ENCODE assay signal across 22 mouse cellular contexts in the genomic region with DNA sequence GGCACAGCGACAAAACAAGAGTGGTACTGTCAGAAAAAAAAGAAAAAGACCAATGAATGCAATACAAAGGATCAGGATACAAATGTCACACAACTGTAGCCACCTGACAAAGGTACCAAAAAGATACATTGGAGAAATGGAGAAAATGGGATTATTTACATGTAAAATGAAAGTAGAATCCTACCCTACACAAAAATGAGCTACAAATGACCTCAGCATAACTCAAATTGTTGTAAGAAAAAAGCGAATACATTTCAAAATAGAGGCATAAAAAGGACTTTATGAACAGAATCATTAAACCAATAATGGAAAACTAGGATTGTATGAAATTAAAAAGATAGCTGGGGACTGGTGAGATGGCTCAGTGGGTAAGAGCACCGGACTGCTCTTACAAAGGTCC. TPM values are rescaled to one million over a fixed set of nuclear protein-coding genes. Genes with fewer than 3 reads are reported as not detected.
A peak's percentile ranks its signal among the peaks of the same experiment; 100 is the strongest.
DNase-seq lines count a peak whose midpoint lies in the region; ATAC-seq lines count a peak whose summit lies in the region.
"Had no signal": no experiment of that assay in that cellular context is flagged by ENCODE, and none has a peak within 500 bp of the region (broad histone marks: within the 10 kb centered on the region; RNA-seq: fewer than 3 reads in every experiment).

No protein-coding gene starts in this region.

- WGBS in forebrain, embryonic 11.5 days, result 57% methylated on average over 3 of the region's 3 CpGs
- WGBS in forebrain, embryonic 10.5 days, result 62% methylated on average over 3 of the region's 3 CpGs
- 55% methylated on average over 3 of the region's 3 CpGs for WGBS in limb, embryonic 15.5 days
- 58% methylated on average over 3 of the region's 3 CpGs for WGBS in limb, embryonic 10.5 days
- 65% methylated on average over 3 of the region's 3 CpGs for WGBS in neural tube, embryonic 15.5 days

- H3K9ac ChIP-seq in forebrain, embryonic 11.5 days (ENCODE audit: low read length), result no peak overlapping the region
- no peak overlapping the region for H3K9ac ChIP-seq in limb, embryonic 15.5 days
- H3K9ac ChIP-seq in neural tube, embryonic 15.5 days (replicated peaks), result no peak overlapping the region
- H3K9ac ChIP-seq: embryonic facial prominence, embryonic 13.5 days had no signal

- ATAC-seq in forebrain, embryonic 11.5 days (replicated peaks; ENCODE audit: low FRiP score), result no peak
- no peak for ATAC-seq in limb, embryonic 15.5 days (ENCODE audit: insufficient number of reproducible peaks, low FRiP score, low TSS enrichment, low read depth)
- no peak for ATAC-seq in neural tube, embryonic 15.5 days (ENCODE audit: low FRiP score)

- H3K27me3 ChIP-seq in forebrain, embryonic 11.5 days (ENCODE audit: control insufficient read depth, insufficient read depth, low read length), result no peaks in the 10 kb centered on the region
- no peaks in the 10 kb centered on the region for H3K27me3 ChIP-seq in forebrain, embryonic 10.5 days (ENCODE audit: poor library complexity, severe bottlenecking)
- no peaks in the 10 kb centered on the region for H3K27me3 ChIP-seq in limb, embryonic 15.5 days
- no peaks in the 10 kb centered on the region for H3K27me3 ChIP-seq in limb, embryonic 10.5 days (ENCODE audit: low read depth, poor library complexity, severe bottlenecking)
- H3K27me3 ChIP-seq in neural tube, embryonic 15.5 days (replicated peaks), result no peaks in the 10 kb centered on the region
- H3K27me3 ChIP-seq: embryonic facial prominence, embryonic 13.5 days; Patski had no signal

- no peak overlapping the region for H3K27ac ChIP-seq in forebrain, embryonic 11.5 days (ENCODE audit: low read depth, low read length)
- no peak overlapping the region for H3K27ac ChIP-seq in forebrain, embryonic 10.5 days
- peak overlapping the region; percentile 54; the same call in 1 of the 2 replicates for H3K27ac ChIP-seq in limb, embryonic 15.5 days
- no peak overlapping the region for H3K27ac ChIP-seq in limb, embryonic 10.5 days
- peak overlapping the region; percentile 48; the same call in 1 of the 2 replicates for H3K27ac ChIP-seq in neural tube, embryonic 15.5 days (replicated peaks)
- H3K27ac ChIP-seq: embryonic facial prominence, embryonic 13.5 days; heart, embryonic 10.5 days; hindbrain, postnatal 0 days had no signal

- H3K4me2 ChIP-seq in forebrain, embryonic 11.5 days (ENCODE audit: low read depth, low read length, severe bottlenecking), result no peak overlapping the region
- no peak overlapping the region for H3K4me2 ChIP-seq in limb, embryonic 15.5 days
- H3K4me2 ChIP-seq in neural tube, embryonic 15.5 days, result no peak overlapping the region
- H3K4me2 ChIP-seq: embryonic facial prominence, embryonic 13.5 days had no signal

- H3K4me3 ChIP-seq in forebrain, embryonic 11.5 days (ENCODE audit: low read depth, low read length), result no peak overlapping the region
- H3K4me3 ChIP-seq in forebrain, embryonic 10.5 days, result no peak overlapping the region
- H3K4me3 ChIP-seq in limb, embryonic 15.5 days, result no peak overlapping the region
- no peak overlapping the region for H3K4me3 ChIP-seq in limb, embryonic 10.5 days
- no peak overlapping the region for H3K4me3 ChIP-seq in neural tube, embryonic 15.5 days (replicated peaks)
- H3K4me3 ChIP-seq: embryonic facial prominence, embryonic 13.5 days; heart, embryonic 10.5 days had no signal

- DNase-seq in forebrain, embryonic 11.5 days (ENCODE audit: low spot score), result peak; percentile 7
- DNase-seq in forebrain, embryonic 10.5 days (ENCODE audit: extremely low spot score, low spot score), result no peak
- DNase-seq in limb, embryonic 10.5 days (ENCODE audit: low spot score), result no peak
- DNase-seq in neural tube, embryonic 10.5 days (ENCODE audit: extremely low spot score, low spot score), result no peak
- peak; percentile 43 for DNase-seq in retina, embryonic 14.5 days (ENCODE audit: low spot score)
- no peak for DNase-seq in cerebellum, adult 11 months
- DNase-seq: adrenal gland, adult 8-10 months; cerebellum, adult 9-11 months; heart, postnatal 10 days; lung, adult 2 months; lung, postnatal 36 days had no signal

- H3K9me3 ChIP-seq in forebrain, embryonic 11.5 days (ENCODE audit: control insufficient read depth, low read length), result no peaks in the 10 kb centered on the region
- no peaks in the 10 kb centered on the region for H3K9me3 ChIP-seq in forebrain, embryonic 10.5 days
- H3K9me3 ChIP-seq in limb, embryonic 15.5 days, result no peaks in the 10 kb centered on the region
- no peaks in the 10 kb centered on the region for H3K9me3 ChIP-seq in limb, embryonic 10.5 days (replicated peaks)
- no peaks in the 10 kb centered on the region for H3K9me3 ChIP-seq in neural tube, embryonic 15.5 days (replicated peaks)
- H3K9me3 ChIP-seq: embryonic facial prominence, embryonic 13.5 days; heart, embryonic 10.5 days had no signal

- H3K36me3 ChIP-seq in forebrain, embryonic 11.5 days (ENCODE audit: control insufficient read depth, insufficient read depth, low read length), result no peaks in the 10 kb centered on the region
- no peaks in the 10 kb centered on the region for H3K36me3 ChIP-seq in forebrain, embryonic 10.5 days (replicated peaks)
- H3K36me3 ChIP-seq in limb, embryonic 15.5 days, result no peaks in the 10 kb centered on the region
- no peaks in the 10 kb centered on the region for H3K36me3 ChIP-seq in limb, embryonic 10.5 days
- H3K36me3 ChIP-seq in neural tube, embryonic 15.5 days, result no peaks in the 10 kb centered on the region
- H3K36me3 ChIP-seq: embryonic facial prominence, embryonic 13.5 days; heart, embryonic 10.5 days had no signal

- no peaks in the 10 kb centered on the region; the same call in 1 of the 2 replicates for H3K4me1 ChIP-seq in forebrain, embryonic 11.5 days (replicated peaks; ENCODE audit: control insufficient read depth, insufficient read depth, low read length)
- H3K4me1 ChIP-seq in forebrain, embryonic 10.5 days, result peaks cover 15% of the 10 kb centered on the region
- H3K4me1 ChIP-seq in limb, embryonic 15.5 days, result 0 out of 2 replicates have a peak, but pooled peaks cover 2% of the 10 kb centered on the region
- H3K4me1 ChIP-seq in limb, embryonic 10.5 days, result 0 out of 2 replicates have a peak, but pooled peaks cover 3% of the 10 kb centered on the region
- H3K4me1 ChIP-seq in neural tube, embryonic 15.5 days, result peaks cover 10% of the 10 kb centered on the region

RNA-seq across cellular contexts. Expression of a gene that starts 17.6 kb away (rescaled TPM):
- 45.6 and 50.7 TPM in 2 replicates for polyA plus RNA-seq in forebrain, embryonic 11.5 days (2014; fragmentation: Nextera tagmentation; extraction: Ambion mirVana)
- polyA plus RNA-seq in forebrain, embryonic 10.5 days (2016; fragmentation: Nextera tagmentation; extraction: Ambion mirVana), result 30.7 and 33.9 TPM in 2 replicates
- 44.1 and 47.8 TPM in 2 replicates for polyA plus RNA-seq in limb, embryonic 15.5 days (2015; fragmentation: Nextera tagmentation; extraction: Ambion mirVana)
- 18.7 and 22.3 TPM in 2 replicates for polyA plus RNA-seq in limb, embryonic 10.5 days (2016; fragmentation: Nextera tagmentation; extraction: Ambion mirVana)
- polyA plus RNA-seq in neural tube, embryonic 15.5 days (2015; fragmentation: Nextera tagmentation; extraction: Ambion mirVana), result 14.1 and 19.8 TPM in 2 replicates

RNA-seq across cellular contexts. Expression of a gene that starts 20.8 kb away (rescaled TPM):
- polyA plus RNA-seq in forebrain, embryonic 11.5 days (2014; fragmentation: Nextera tagmentation; extraction: Ambion mirVana), result 8.0 and 10.6 TPM in 2 replicates
- polyA plus RNA-seq in forebrain, embryonic 10.5 days (2016; fragmentation: Nextera tagmentation; extraction: Ambion mirVana), result 2.4 and 3.1 TPM in 2 replicates
- 6.1 and 7.2 TPM in 2 replicates for polyA plus RNA-seq in limb, embryonic 15.5 days (2015; fragmentation: Nextera tagmentation; extraction: Ambion mirVana)
- 1.9 and 2.4 TPM in 2 replicates for polyA plus RNA-seq in limb, embryonic 10.5 days (2016; fragmentation: Nextera tagmentation; extraction: Ambion mirVana)
- polyA plus RNA-seq in neural tube, embryonic 15.5 days (2015; fragmentation: Nextera tagmentation; extraction: Ambion mirVana), result 8.1 and 9.1 TPM in 2 replicates

RNA-seq across cellular contexts. Expression of a gene that starts 45.5 kb away (rescaled TPM):
- polyA plus RNA-seq in forebrain, embryonic 11.5 days (2014; fragmentation: Nextera tagmentation; extraction: Ambion mirVana), result 0.44 TPM in 1 of 2 replicates, not detected in the other
- polyA plus RNA-seq in forebrain, embryonic 10.5 days (2016; fragmentation: Nextera tagmentation; extraction: Ambion mirVana), result not detected in 2 replicates
- polyA plus RNA-seq in limb, embryonic 15.5 days (2015; fragmentation: Nextera tagmentation; extraction: Ambion mirVana), result not detected in 2 replicates
- not detected in 2 replicates for polyA plus RNA-seq in limb, embryonic 10.5 days (2016; fragmentation: Nextera tagmentation; extraction: Ambion mirVana)
- polyA plus RNA-seq in neural tube, embryonic 15.5 days (2015; fragmentation: Nextera tagmentation; extraction: Ambion mirVana), result not detected in 2 replicates
- polyA plus RNA-seq: embryonic facial prominence, embryonic 13.5 days; heart, embryonic 10.5 days; hindbrain, postnatal 0 days; lung, adult 2 months; neural tube, embryonic 14.5 days; Patski; spleen, adult 2 months; stomach, embryonic 16.5 days; thymus, postnatal 0 days; urinary bladder, adult 2 months had no signal

Comparison
In these comparisons a context has a peak if more than half of its experiments do, and no peak if none do; other contexts are left out.
1. DNase-seq: peak in forebrain, embryonic 11.5 days (single experiment) and retina, embryonic 14.5 days (single experiment); none in forebrain, embryonic 10.5 days (single experiment), limb, embryonic 10.5 days (single experiment), neural tube, embryonic 10.5 days (single experiment) and cerebellum, adult 11 months (single experiment).
2. H3K27ac ChIP-seq: peak in limb, embryonic 15.5 days (single experiment) and neural tube, embryonic 15.5 days (single experiment); none in forebrain, embryonic 11.5 days (single experiment), forebrain, embryonic 10.5 days (single experiment) and limb, embryonic 10.5 days (single experiment).